Mouse (Mus musculus) heart, postnatal 0 days (tissue): ENCODE results near the gene Hmcn1. TPM values are rescaled to one million over a fixed set of nuclear protein-coding genes. Genes with fewer than 3 reads are reported as not detected.
A peak's percentile ranks its signal among the peaks of the same experiment; 100 is the strongest.

ENCODE experiments used
- ATAC-seq: fragments of 200-750 bp; cut with Nextera tagmentation; 2 replicates; pipeline ENCODE4 v1.8.0; 2017; ENCODE audit warnings: low read depth, moderate number of reproducible peaks, moderate library complexity; ENCODE audit not compliant: insufficient read depth
- DNase-seq: peaks from one replicate; pipeline ENCODE4 v3.0.0-alpha.2; 2016; ENCODE audit warnings: low spot score
- H3K27ac ChIP-seq: fragments of 300-500 bp; sonication (generic); 2 replicates; pipeline ENCODE4 v1.5.1; 2014; ENCODE audit warnings: low read depth, mild to moderate bottlenecking
- H3K27me3 ChIP-seq: fragments of 300-500 bp; sonication (generic); 2 replicates; pipeline ENCODE4 v1.6.1; 2014; ENCODE audit warnings: low read length, mixed read lengths; ENCODE audit not compliant: control insufficient read depth, insufficient read depth
- H3K36me3 ChIP-seq: fragments of 300-500 bp; sonication (generic); replicated peaks from 2 replicates; pipeline ENCODE4 v1.6.1; 2014; ENCODE audit warnings: low read length, mixed read lengths; ENCODE audit not compliant: control insufficient read depth, insufficient read depth
- H3K4me1 ChIP-seq: fragments of 300-500 bp; sonication (generic); 2 replicates; pipeline ENCODE4 v1.6.1; 2014; ENCODE audit warnings: antibody characterized with exemption; ENCODE audit not compliant: control insufficient read depth, insufficient read depth
- H3K4me2 ChIP-seq: fragments of 300-500 bp; sonication (generic); 2 replicates; pipeline ENCODE4 v1.6.1; 2014; ENCODE audit warnings: low read depth, mild to moderate bottlenecking, low read length, moderate library complexity
- H3K4me3 ChIP-seq: fragments of 300-500 bp; sonication (generic); 2 replicates; pipeline ENCODE4 v1.5.1; 2014; ENCODE audit warnings: low read depth, low read length
- H3K9ac ChIP-seq: fragments of 300-500 bp; sonication (generic); replicated peaks from 2 replicates; pipeline ENCODE4 v1.6.1; 2014; ENCODE audit warnings: low read depth, low read length, mixed read lengths
- H3K9me3 ChIP-seq: fragments of 300-500 bp; sonication (generic); replicated peaks from 2 replicates; pipeline ENCODE4 v1.6.1; 2016; ENCODE audit warnings: low read length; ENCODE audit not compliant: control insufficient read depth
- CTCF ChIP-seq: IDR thresholded peaks from 2 replicates; pipeline ENCODE4 v1.5.1; 2016; ENCODE audit warnings: antibody characterized with exemption, control low read depth, low read depth
- EP300 ChIP-seq: IDR thresholded peaks from 2 replicates; pipeline ENCODE4 v1.6.1; 2016; ENCODE audit warnings: antibody characterized with exemption, low read depth
- WGBS: fragments of 180-500 bp; shearing (Covaris S2); extraction: QIAGEN DNeasy Blood & Tissue Kit; methylation state at CpG from one replicate; pipeline ENCODE4 v1.1.7; 2014; 5-methylcytosine and 5-hydroxymethylcytosine counted together
- polyA plus RNA-seq: library from polyadenylated mRNA; unstranded; fragments of >200 nt; fragmentation: Nextera tagmentation; extraction: Ambion mirVana; gene quantifications from 2 replicates; pipeline ENCODE4 v1.2.1, GENCODE M21; 2015
- total RNA-seq: library from RNA; depleted of rRNA; stranded (reverse); fragments of >200 nt; gene quantifications from 2 replicates; pipeline ENCODE4 v1.2.3, GENCODE M21; 2014; ENCODE audit warnings: low replicate concordance

Gene Hmcn1
- total and polyA plus RNA-seq, 2 experiments from 2014 or later = 18.9 to 59.2 TPM

- Histone ChIP-seq H3K4me3 (peak overlapping the region; percentile 71), H3K9ac (peak overlapping the region; percentile 72), H3K4me2 (peak overlapping the region; percentile 73), H3K4me1 (peaks cover 23% of the 10 kb centered on the region), H3K36me3 (no peaks in the 10 kb centered on the region), H3K27ac (peak overlapping the region; percentile 91), H3K27me3 (no peaks in the 10 kb centered on the region), H3K9me3 (0 out of 2 replicates have a peak, but pooled peaks cover 9% of the 10 kb centered on the region)
- WGBS = 2% methylated on average over 10 of the region's 10 CpGs
- DNase-seq (peak; percentile 81), ATAC-seq (peak; percentile 75)
- no peak for TF ChIP-seq CTCF
- no peak for TF ChIP-seq EP300
Observed at GRCm38 (mm10) chr1:150991745-150992554, 1.3 kb downstream of the Hmcn1 start.

DNA sequence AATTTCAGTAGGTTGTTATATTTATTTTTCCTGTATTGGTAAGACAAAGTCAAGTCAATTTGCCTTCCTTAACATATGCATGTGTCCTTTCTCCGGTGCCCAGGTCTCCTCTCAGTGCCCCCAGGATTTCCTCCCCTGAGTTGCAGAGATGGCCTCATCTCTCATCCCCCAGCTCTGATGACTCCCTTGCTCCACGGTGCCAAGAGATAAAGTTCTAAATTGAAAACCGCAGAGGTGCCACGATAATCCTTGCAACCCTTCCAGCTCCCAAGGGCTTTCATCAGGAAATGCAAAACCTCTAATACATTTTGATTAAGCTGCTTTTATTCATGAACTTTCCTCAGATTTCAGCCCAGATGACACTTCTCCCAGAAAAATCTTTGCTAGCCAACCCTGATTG is 8.3 kb downstream of the Hmcn1 start:
- Histone ChIP-seq H3K4me1 (peaks cover 50% of the 10 kb centered on the region), H3K9me3 (no peaks in the 10 kb centered on the region), H3K9ac (no peak overlapping the region), H3K36me3 (0 out of 2 replicates have a peak, but pooled peaks cover 5% of the 10 kb centered on the region), H3K27me3 (no peaks in the 10 kb centered on the region), H3K4me3 (0 out of 2 replicates have a peak overlapping the region, but pooled peaks have one; percentile 5), H3K27ac (peak overlapping the region; percentile 75), H3K4me2 (peak overlapping the region; percentile 41)
- TF ChIP-seq CTCF (no peak), EP300 (no peak)
- peak; percentile 41 for DNase-seq
- WGBS = 12% methylated on average over 4 of the region's 4 CpGs
- ATAC-seq = no peak

- 30% methylated on average over 6 of the region's 6 CpGs for WGBS
- peak; percentile 76 for ATAC-seq
Observed at GRCm38 (mm10) chr1:150984092-150984503, 9.1 kb downstream of the Hmcn1 start.

DNA sequence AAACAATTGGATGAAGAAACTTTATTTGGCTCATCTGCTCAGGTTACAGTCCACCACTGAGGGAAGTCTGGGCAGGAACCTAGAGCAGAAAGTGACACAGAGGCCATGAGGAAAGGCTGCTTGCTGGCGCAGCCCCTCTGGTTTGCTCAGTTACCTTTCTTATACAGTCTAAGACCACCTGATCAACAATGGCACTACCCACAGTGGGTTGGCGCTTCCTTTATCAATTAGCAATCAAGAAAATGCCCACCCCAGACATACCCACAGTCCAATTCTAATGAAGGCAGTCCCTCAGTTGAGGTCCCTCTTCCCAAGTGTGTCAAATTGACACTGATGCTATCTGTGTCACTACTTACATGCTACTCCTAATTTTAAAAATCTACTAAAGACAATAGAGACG is 14.6 kb downstream of the Hmcn1 start:
- H3K27ac ChIP-seq = no peak overlapping the region
- H3K36me3 ChIP-seq = 0 out of 2 replicates have a peak, but pooled peaks cover 5% of the 10 kb centered on the region
- no peak overlapping the region for H3K9ac ChIP-seq
- peaks cover 40% of the 10 kb centered on the region for H3K4me1 ChIP-seq
- no peaks in the 10 kb centered on the region for H3K27me3 ChIP-seq
- H3K4me2 ChIP-seq = no peak overlapping the region
- no peaks in the 10 kb centered on the region for H3K9me3 ChIP-seq
- WGBS = 83% methylated on average over 3 of the region's 3 CpGs
- ATAC-seq (no peak), DNase-seq (no peak)
- TF ChIP-seq EP300 (no peak), CTCF (no peak)
- H3K4me3 ChIP-seq = no peak overlapping the region

More at GRCm38 (mm10) chr1:150984092-150984503, 9.1 kb downstream of the Hmcn1 start:
- Histone ChIP-seq H3K4me1 (peaks cover 51% of the 10 kb centered on the region), H3K4me3 (no peak overlapping the region), H3K9ac (no peak overlapping the region), H3K36me3 (0 out of 2 replicates have a peak, but pooled peaks cover 5% of the 10 kb centered on the region), H3K9me3 (no peaks in the 10 kb centered on the region), H3K27ac (peak overlapping the region; percentile 75), H3K4me2 (peak overlapping the region; percentile 39), H3K27me3 (no peaks in the 10 kb centered on the region)
- no peak for TF ChIP-seq CTCF
- no peak for TF ChIP-seq EP300
- DNase-seq = peak; percentile 54

DNA sequence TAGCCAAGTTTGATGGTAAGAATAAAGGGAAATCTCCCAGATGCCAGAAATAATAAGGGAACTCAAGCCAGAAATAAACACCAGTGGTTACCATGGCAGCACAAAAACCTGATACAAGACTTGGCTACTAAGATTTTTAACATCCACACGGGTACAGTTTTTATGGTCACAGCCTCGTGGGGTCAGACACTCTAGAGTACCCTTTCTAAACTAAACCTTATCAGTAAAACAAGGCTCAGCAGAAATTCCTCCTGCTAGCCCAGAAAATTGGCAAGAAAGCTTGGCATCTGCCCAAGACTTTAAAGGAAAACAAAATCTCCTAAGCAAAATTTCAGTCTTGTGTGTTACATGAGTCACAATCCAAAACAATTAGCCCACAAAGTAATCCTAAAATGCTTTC is 17.0 kb downstream of the Hmcn1 start:
- Histone ChIP-seq H3K27me3 (no peaks in the 10 kb centered on the region), H3K36me3 (0 out of 2 replicates have a peak, but pooled peaks cover under 1% of the 10 kb centered on the region), H3K27ac (peak overlapping the region; percentile 74), H3K4me3 (no peak overlapping the region), H3K4me2 (peak overlapping the region; percentile 24; the same call in 1 of the 2 replicates), H3K4me1 (peaks cover 31% of the 10 kb centered on the region), H3K9me3 (no peaks in the 10 kb centered on the region), H3K9ac (no peak overlapping the region)
- DNase-seq (no peak), ATAC-seq (no peak)
- 3% methylated on average over 2 of the region's 2 CpGs for WGBS
- TF ChIP-seq CTCF = no peak
- TF ChIP-seq EP300 = no peak
